Comparison of ENCODE assay signal across 4 mouse cellular contexts in genomic region chr2:163621401-163621800, GRCm38 (mm10). TPM values are rescaled to one million over a fixed set of nuclear protein-coding genes. Genes with fewer than 3 reads are reported as not detected.
DNase-seq lines count a peak whose midpoint lies in the region; ATAC-seq and TF ChIP-seq lines count a peak whose summit lies in the region.
"Not testable (repeated sequence)": the region's sequence is repeated elsewhere in the genome, so short reads cannot be mapped to it uniquely, and the experiment has no call there.

No protein-coding gene starts in this region.

- not testable (repeated sequence) for DNase-seq in CH12.LX (ENCODE audit: extremely low read depth); MEL (ENCODE audit: low read depth, low spot score); liver, postnatal 0 days
- peak; percentile 27 for DNase-seq in splenic B cell, adult 2 months (ENCODE audit: low read depth, low spot score)

- H3K4me2 ChIP-seq in CH12.LX (ENCODE audit: insufficient read depth, low read depth, poor library complexity, severe bottlenecking); liver, postnatal 0 days (ENCODE audit: low read depth, low read length): not testable (repeated sequence)

- H3K4me3 ChIP-seq in CH12.LX (replicated peaks in 1 of 3; ENCODE audit: low read depth in 2 of 3, low read length in 2 of 3, poor library complexity in 1 of 3); MEL (ENCODE audit: control insufficient read depth in 1 of 2, insufficient read depth in 1 of 2, low read depth in 2 of 2, low read length in 2 of 2); liver, postnatal 0 days (ENCODE audit: low read depth, low read length): not testable (repeated sequence)

- in situ Hi-C loops in CH12.LX (cut with MboI; ENCODE audit: low pct_ligation_motif_present, low pct_unique_long_range_greater_than_20kb, low sequenced_read_pairs) = not testable (repeated sequence)

- not testable (repeated sequence) for H3K9ac ChIP-seq in CH12.LX (ENCODE audit: insufficient read depth, low read depth); MEL (ENCODE audit: control insufficient read depth, low read depth, low read length, poor library complexity, severe bottlenecking); liver, postnatal 0 days (replicated peaks)

- not testable (repeated sequence) for TF ChIP-seq CTCF in CH12.LX (conservative IDR thresholded peaks at IDR 0.05 in 1 of 2, IDR thresholded peaks at IDR 0.05 in 1 of 2; ENCODE audit: low read depth in 2 of 2, low read length in 2 of 2); MEL (IDR thresholded peaks at IDR 0.05 in 2 of 3, conservative IDR thresholded peaks at IDR 0.05 in 1 of 3; ENCODE audit: control insufficient read depth in 1 of 3, insufficient read depth in 1 of 3, low read depth in 2 of 3, low read length in 3 of 3, poor library complexity in 1 of 3, severe bottlenecking in 1 of 3); liver, postnatal 0 days (IDR thresholded peaks at IDR 0.05; ENCODE audit: low read depth)

- not testable (repeated sequence) for H3K79me2 ChIP-seq in CH12.LX (replicated peaks; ENCODE audit: control insufficient read depth, extremely low read depth, insufficient read depth, poor library complexity, severe bottlenecking); MEL (ENCODE audit: control insufficient read depth, insufficient read depth, low read length, poor library complexity)

- TF ChIP-seq EP300 in CH12.LX (IDR thresholded peaks at IDR 0.05; ENCODE audit: low read length); MEL (IDR thresholded peaks at IDR 0.05; ENCODE audit: low read depth in 1 of 2, low read length in 2 of 2); liver, postnatal 0 days (IDR thresholded peaks at IDR 0.05; ENCODE audit: low read depth): not testable (repeated sequence)

- dilution Hi-C loops in CH12.LX (cut with MboI; ENCODE audit: extremely low pct_ligation_motif_present, extremely low pct_unique_long_range_greater_than_20kb, low sequenced_read_pairs) = not testable (repeated sequence)

- not testable (repeated sequence) for H3K4me1 ChIP-seq in CH12.LX (ENCODE audit: control insufficient read depth in 1 of 2, insufficient read depth in 2 of 2); MEL (ENCODE audit: control insufficient read depth in 1 of 2, insufficient read depth in 2 of 2, low read length in 2 of 2); liver, postnatal 0 days (ENCODE audit: insufficient read depth)

- ATAC-seq in liver, postnatal 0 days = not testable (repeated sequence)

- not testable (repeated sequence) for H3K27me3 ChIP-seq in CH12.LX (replicated peaks); MEL (ENCODE audit: control insufficient read depth in 1 of 2, insufficient read depth in 2 of 2, low read length in 2 of 2); liver, postnatal 0 days (ENCODE audit: insufficient read depth, low read length); splenic B cell, adult 2 months (ENCODE audit: control insufficient read depth, insufficient read depth, low read length, poor library complexity, severe bottlenecking)

- H3K27ac ChIP-seq in CH12.LX (ENCODE audit: insufficient read depth, low read depth); MEL (ENCODE audit: control insufficient read depth, low read depth, low read length): not testable (repeated sequence)
- peak overlapping the region; percentile 35; the same call in 1 of the 2 replicates for H3K27ac ChIP-seq in liver, postnatal 0 days (ENCODE audit: low read depth)

- TF ChIP-seq RAD21 in CH12.LX (IDR thresholded peaks at IDR 0.05; ENCODE audit: low read depth, low read length); MEL (IDR thresholded peaks at IDR 0.05; ENCODE audit: low read depth, low read length): not testable (repeated sequence)

- 89% methylated on average over 3 of the region's 3 CpGs for WGBS in liver, postnatal 0 days (ENCODE audit: insufficient replicate concordance)

- not testable (repeated sequence) for H3K9me3 ChIP-seq in CH12.LX (replicated peaks; ENCODE audit: low read length); MEL (replicated peaks; ENCODE audit: insufficient read depth, low read length); liver, postnatal 0 days (ENCODE audit: low read length)

- not testable (repeated sequence) for TF ChIP-seq POLR2A in CH12.LX (IDR thresholded peaks at IDR 0.05; ENCODE audit: low read depth, low read length); MEL (IDR thresholded peaks at IDR 0.05; ENCODE audit: control insufficient read depth in 1 of 2, insufficient read depth in 1 of 2, low read depth in 1 of 2, low read length in 2 of 2, poor library complexity in 1 of 2)

- H3K36me3 ChIP-seq in CH12.LX (replicated peaks in 1 of 2; ENCODE audit: control insufficient read depth in 1 of 2, insufficient read depth in 1 of 2, low read length in 1 of 2) = peaks cover 80 to 96% of the 10 kb centered on the region in 2 experiments
- H3K36me3 ChIP-seq in MEL (ENCODE audit: control insufficient read depth in 1 of 2, insufficient read depth in 2 of 2, low read length in 2 of 2) = peaks cover 0 to 55% of the 10 kb centered on the region in 2 experiments; a peak in 3 of 4 replicates
- H3K36me3 ChIP-seq in liver, postnatal 0 days (replicated peaks; ENCODE audit: insufficient read depth, low read length) = peaks cover 97% of the 10 kb centered on the region
- peaks cover 30% of the 10 kb centered on the region for H3K36me3 ChIP-seq in splenic B cell, adult 2 months (ENCODE audit: control insufficient read depth, insufficient read depth, low read length, poor library complexity, severe bottlenecking)

TF ChIP-seq in CH12.LX, 34 proteins besides CTCF, POLR2A, EP300 and RAD21:
- TF ChIP-seq ZNF384 (IDR thresholded peaks at IDR 0.05; ENCODE audit: low read depth, low read length) = peak; percentile 54; the same call in 1 of the 2 replicates

TF ChIP-seq in MEL, 35 proteins besides CTCF, POLR2A, EP300 and RAD21:
- TF ChIP-seq ZNF384 (IDR thresholded peaks at IDR 0.05; ENCODE audit: low read depth, low read length) = peak; percentile 62
TF ChIP-seq in MEL: peak in this region for 1; not testable (repeated sequence) for 34.

RNA-seq across cellular contexts. Expression of gene Ttpal, which starts 19.3 kb away (rescaled TPM):
- total RNA-seq in CH12.LX (2012; rRNA removed) = 25.7 and 26.2 TPM in 2 replicates
- 32.5 and 38.9 TPM in 2 replicates for total RNA-seq in CH12.LX (2014; rRNA removed)
- polyA plus RNA-seq in CH12.LX (2012; ENCODE audit: insufficient read length, low read depth) = 17.3 and 21.9 TPM in 2 replicates
- total RNA-seq in MEL (2012; rRNA removed) = 17.1 and 20.4 TPM in 2 replicates
- polyA plus RNA-seq in MEL (2012; ENCODE audit: insufficient read depth in 1 of 2, insufficient read length in 2 of 2, low read depth in 1 of 2, low replicate concordance in 2 of 2, missing spikeins in 1 of 2) = 10 to 100 TPM in 1 of 2 experiments, not detected in 1; 18.9 TPM
- polyA plus RNA-seq in liver, postnatal 0 days (2015; fragmentation: Nextera tagmentation; extraction: Ambion mirVana) = 6.7 and 9.5 TPM in 2 replicates

RNA-seq across cellular contexts. Expression of gene Serinc3, which starts 23.5 kb away (rescaled TPM):
- total RNA-seq in CH12.LX (2012; rRNA removed) = 345 and 358 TPM in 2 replicates
- 411 and 467 TPM in 2 replicates for total RNA-seq in CH12.LX (2014; rRNA removed)
- 493 and 611 TPM in 2 replicates for polyA plus RNA-seq in CH12.LX (2012; ENCODE audit: insufficient read length, low read depth)
- 326 and 348 TPM in 2 replicates for total RNA-seq in MEL (2012; rRNA removed)
- polyA plus RNA-seq in MEL (2012; ENCODE audit: insufficient read depth in 1 of 2, insufficient read length in 2 of 2, low read depth in 1 of 2, low replicate concordance in 2 of 2, missing spikeins in 1 of 2) = 100 to 1,000 TPM; 637 to 650 TPM
- 79.9 and 92.7 TPM in 2 replicates for polyA plus RNA-seq in liver, postnatal 0 days (2015; fragmentation: Nextera tagmentation; extraction: Ambion mirVana)

RNA-seq across cellular contexts. Expression of gene Pkig, which starts 36.8 kb away (rescaled TPM):
- total RNA-seq in CH12.LX (2012; rRNA removed) (225 and 253 TPM in 2 replicates), CH12.LX (2014; rRNA removed) (227 and 228 TPM in 2 replicates), MEL (2012; rRNA removed) (74.6 and 79.5 TPM in 2 replicates)
- polyA plus RNA-seq in CH12.LX (2012; ENCODE audit: insufficient read length, low read depth) (364 and 473 TPM in 2 replicates), MEL (2012; ENCODE audit: insufficient read depth in 1 of 2, insufficient read length in 2 of 2, low read depth in 1 of 2, low replicate concordance in 2 of 2, missing spikeins in 1 of 2) (100 to 1,000 TPM in 1 of 2 experiments, not detected in 1; 160 TPM)
- polyA plus RNA-seq in liver, postnatal 0 days (2015; fragmentation: Nextera tagmentation; extraction: Ambion mirVana) = 84.9 and 85.0 TPM in 2 replicates
